Mouse (Mus musculus) splenic B cell, adult 2 months (primary cell): Measurements from ENCODE around the gene Vmn2r21.
"Not testable (repeated sequence)": the region's sequence is repeated elsewhere in the genome, so short reads cannot be mapped to it uniquely, and the experiment has no call there.

ENCODE experiments used
- DNase-seq: peaks from one replicate; pipeline ENCODE4 v3.0.0-alpha.2; 2011; ENCODE audit warnings: low read depth, low spot score
- H3K27me3 ChIP-seq: 2 replicates; pipeline ENCODE4 v1.6.1; 2012; ENCODE audit warnings: mild to moderate bottlenecking, low read length, moderate library complexity, mixed read lengths; ENCODE audit not compliant: control insufficient read depth, poor library complexity, insufficient read depth, severe bottlenecking
- H3K36me3 ChIP-seq: 2 replicates; pipeline ENCODE4 v1.6.1; 2012; ENCODE audit warnings: mild to moderate bottlenecking, low read length, moderate library complexity, mixed read lengths; ENCODE audit not compliant: control insufficient read depth, poor library complexity, insufficient read depth, severe bottlenecking

Gene Vmn2r21

GRCm38 (mm10) chr6:123533306-123533705, at the start of gene Vmn2r21:
TSS of gene Vmn2r21 (minus strand) at chr6:123533406.
- not testable (repeated sequence) for H3K36me3 ChIP-seq, DNase-seq, H3K27me3 ChIP-seq

DNA sequence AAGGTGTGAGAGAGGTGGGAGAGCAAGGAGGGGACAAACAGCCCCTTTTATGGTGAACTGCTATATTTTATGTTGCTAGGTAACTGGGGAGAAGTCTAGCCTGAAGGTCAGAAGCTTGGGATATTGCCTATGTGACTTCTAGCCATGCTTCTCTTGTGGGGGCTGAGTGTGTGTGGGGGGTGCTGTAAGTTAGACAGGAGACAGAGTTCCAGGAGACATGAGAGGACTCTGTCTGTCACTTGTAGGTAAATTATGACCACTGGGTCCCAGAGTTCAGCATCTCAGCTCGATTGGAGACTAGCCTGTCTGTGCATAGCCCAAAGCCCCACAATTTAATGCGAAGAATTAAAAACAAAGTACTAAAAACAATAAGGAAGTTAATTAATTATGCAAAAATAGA, 41.5 kb upstream of the Vmn2r21 start:
- not testable (repeated sequence) for H3K36me3 ChIP-seq, DNase-seq

DNA sequence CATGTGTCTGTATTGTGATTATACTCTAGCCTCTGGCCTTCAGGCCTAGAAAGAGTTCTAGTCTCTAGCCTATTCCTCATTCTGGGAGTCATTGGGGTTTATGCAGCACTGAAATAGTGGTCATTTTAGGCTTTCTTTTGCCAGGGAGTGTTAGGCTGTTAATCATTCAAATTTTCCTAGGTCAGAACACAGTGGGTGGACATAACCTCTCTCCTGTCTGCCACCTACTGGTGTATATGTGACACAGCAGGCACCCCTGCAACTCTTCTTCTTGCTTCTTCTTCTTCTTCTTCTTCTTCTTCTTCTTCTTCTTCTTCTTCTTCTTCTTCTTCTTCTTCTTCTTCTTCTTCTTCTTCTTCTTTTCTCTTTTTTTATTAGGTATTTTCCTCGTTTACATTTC, 6.5 kb upstream of the Vmn2r21 start:
- H3K27me3 ChIP-seq, DNase-seq, H3K36me3 ChIP-seq: not testable (repeated sequence)

More for the DNA sequence above, 41.5 kb upstream of the Vmn2r21 start:
- not testable (repeated sequence) for H3K27me3 ChIP-seq

DNA sequence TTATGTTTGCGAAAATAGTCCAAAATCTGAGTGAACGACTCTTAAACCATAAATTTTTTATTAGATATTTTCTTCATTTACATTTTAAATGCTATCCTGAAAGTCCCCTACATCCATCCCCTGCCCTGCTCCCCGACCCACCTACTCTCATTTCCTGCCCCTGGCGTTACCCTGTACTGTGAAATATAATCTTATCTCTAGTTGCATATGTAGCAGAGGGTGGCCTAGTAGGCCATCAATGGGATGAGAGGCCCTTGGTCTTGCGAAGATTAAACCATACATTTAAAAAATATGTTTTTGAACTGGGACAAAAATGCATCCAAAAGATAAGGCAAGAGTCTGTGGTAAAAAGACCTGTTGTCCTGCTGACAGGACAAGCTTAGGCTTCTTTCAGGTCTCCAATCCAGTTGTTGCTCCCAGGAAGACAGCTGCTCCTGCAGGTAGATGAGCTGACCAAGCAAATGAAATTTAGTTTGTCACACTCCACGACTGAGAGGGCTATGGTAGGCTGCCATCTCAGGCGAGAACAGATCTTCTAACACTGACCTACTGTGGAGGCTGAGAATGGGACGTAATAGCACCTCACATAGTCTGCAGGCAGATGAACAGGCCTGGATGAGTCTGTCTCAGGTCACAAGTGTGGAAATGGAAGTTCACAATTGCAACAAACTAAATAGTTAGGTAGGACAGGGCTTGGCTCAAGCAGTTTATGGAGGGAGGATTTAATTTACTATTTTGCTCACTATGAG, 10.8 kb downstream of the Vmn2r21 start:
- not testable (repeated sequence) for H3K27me3 ChIP-seq, DNase-seq, H3K36me3 ChIP-seq

DNA sequence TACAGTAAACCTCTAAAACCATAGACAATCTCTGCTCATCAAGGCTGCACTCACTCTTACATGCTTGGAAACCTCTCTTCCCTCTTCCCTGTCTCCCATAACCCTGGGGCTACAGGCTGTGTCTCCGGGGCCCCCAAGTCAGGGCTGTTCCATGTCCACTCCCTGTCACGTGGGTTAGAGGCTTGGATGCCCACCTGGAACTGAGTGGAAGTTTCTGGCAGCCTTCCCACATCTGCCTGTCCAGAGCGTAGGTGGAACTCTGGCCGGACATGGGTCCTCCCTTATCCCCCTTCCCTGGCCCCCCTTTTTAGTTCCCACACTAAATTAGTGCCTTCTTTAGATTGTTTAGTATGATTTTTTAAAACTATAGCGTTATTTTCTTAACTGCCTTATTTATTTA, 60.2 kb downstream of the Vmn2r21 start:
- H3K27me3 ChIP-seq, H3K36me3 ChIP-seq, DNase-seq: not testable (repeated sequence)

DNA sequence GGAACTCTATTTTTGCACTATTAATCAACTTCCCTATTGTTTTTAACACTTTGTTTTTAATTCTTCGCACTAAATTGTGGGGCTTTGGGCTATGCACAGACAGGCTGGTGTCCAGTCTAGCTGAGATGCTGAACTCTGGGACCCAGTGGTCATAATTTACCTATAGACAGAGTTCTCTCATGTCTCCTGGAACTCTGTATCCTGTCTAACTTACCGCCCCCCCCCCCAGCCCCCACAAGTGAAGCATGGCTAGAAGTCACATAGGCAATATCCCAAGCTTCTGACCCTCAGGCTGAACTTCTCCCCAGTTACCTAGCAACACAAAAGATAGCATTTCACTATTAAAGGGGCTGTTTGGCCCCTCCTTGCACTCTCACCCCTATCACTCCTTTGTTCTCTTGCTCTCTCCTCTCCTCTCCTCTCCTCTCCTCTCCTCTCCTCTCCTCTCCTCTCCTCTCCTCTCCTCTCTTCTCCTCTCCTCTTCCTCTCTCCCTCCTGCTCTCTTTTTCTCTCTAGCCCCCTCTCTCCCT, 60.7 kb downstream of the Vmn2r21 start:
- not testable (repeated sequence) for H3K36me3 ChIP-seq, DNase-seq, H3K27me3 ChIP-seq

DNA sequence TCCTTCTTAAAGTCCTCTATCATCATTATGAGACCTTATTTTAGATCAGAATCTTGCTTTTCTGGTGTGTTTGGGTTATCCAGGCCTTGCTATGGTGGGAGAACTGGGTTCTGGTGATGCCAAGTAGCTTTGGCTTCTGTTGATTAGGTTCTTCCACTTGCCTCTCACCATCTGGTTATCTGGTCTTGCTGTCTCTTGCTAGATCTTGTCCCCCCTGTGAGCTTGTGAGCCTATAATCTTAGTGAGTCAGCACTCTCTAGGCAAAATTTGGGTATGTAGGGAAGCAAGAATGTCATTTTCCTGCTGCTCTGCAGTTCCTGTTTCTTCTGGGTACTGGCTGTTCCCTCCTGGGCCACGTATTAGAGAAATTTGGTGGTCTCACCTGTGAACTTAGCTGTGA, 64.6 kb downstream of the Vmn2r21 start:
- not testable (repeated sequence) for H3K36me3 ChIP-seq, DNase-seq, H3K27me3 ChIP-seq
